Mouse (Mus musculus) layer of hippocampus, postnatal 36 days (tissue): ENCODE results near the gene Cyp2b19. TPM values are rescaled to one million over a fixed set of nuclear protein-coding genes. Genes with fewer than 3 reads are reported as not detected.
"Not testable (repeated sequence)": the region's sequence is repeated elsewhere in the genome, so short reads cannot be mapped to it uniquely, and the experiment has no call there.

ENCODE experiments used
- DNase-seq, 2 experiments: peaks; one replicate each; pipeline ENCODE4 v3.0.0; 2022
- total RNA-seq, 2 experiments: library from RNA; stranded (reverse); gene quantifications; 2 replicates each; pipeline ENCODE4 v1.2.3; 2021

Cyp2b19 gene
- not detected for total RNA-seq

- no peak for DNase-seq
Measured at GRCm38 (mm10) chr7:26756842-26757241, at the start of gene Cyp2b19. TSS of gene Cyp2b19 (plus strand) at chr7:26757142.

- DNase-seq: no peak
Measured at GRCm38 (mm10) chr7:26711061-26711460, 45.9 kb upstream of the Cyp2b19 start.

GRCm38 (mm10) chr7:26738940-26739339 lies 18.0 kb upstream of the Cyp2b19 start:
- no peak for DNase-seq

- no peak for DNase-seq
Measured at GRCm38 (mm10) chr7:26743948-26744347, 13.0 kb upstream of the Cyp2b19 start.

- no peak for DNase-seq
Measured at GRCm38 (mm10) chr7:26745486-26745885, 11.5 kb upstream of the Cyp2b19 start.

- no peak for DNase-seq
Measured at GRCm38 (mm10) chr7:26767084-26767483, 10.1 kb downstream of the Cyp2b19 start.

- DNase-seq: no peak
Measured at GRCm38 (mm10) chr7:26769881-26770470, 13.0 kb downstream of the Cyp2b19 start.

- DNase-seq: no peak
Measured at GRCm38 (mm10) chr7:26772866-26773586, 16.1 kb downstream of the Cyp2b19 start.

- no peak for DNase-seq
Measured at GRCm38 (mm10) chr7:26775866-26776265, 18.9 kb downstream of the Cyp2b19 start.

GRCm38 (mm10) chr7:26777806-26778205 lies 20.9 kb downstream of the Cyp2b19 start:
- no peak for DNase-seq

- peak; percentile 12 to 18 for DNase-seq
Measured at GRCm38 (mm10) chr7:26778474-26778873, 21.5 kb downstream of the Cyp2b19 start.

- no peak for DNase-seq
Measured at GRCm38 (mm10) chr7:26779799-26780416, 23.0 kb downstream of the Cyp2b19 start.

GRCm38 (mm10) chr7:26780510-26780909 lies 23.6 kb downstream of the Cyp2b19 start:
- peak; percentile 9 to 12 for DNase-seq

GRCm38 (mm10) chr7:26780998-26781766 lies 24.2 kb downstream of the Cyp2b19 start:
- DNase-seq: no peak

- no peak for DNase-seq
Measured at GRCm38 (mm10) chr7:26781767-26782131, 24.8 kb downstream of the Cyp2b19 start.

GRCm38 (mm10) chr7:26783163-26783562 lies 26.2 kb downstream of the Cyp2b19 start:
- no peak for DNase-seq

GRCm38 (mm10) chr7:26786013-26786412 lies 29.1 kb downstream of the Cyp2b19 start:
- DNase-seq: not testable (repeated sequence)

GRCm38 (mm10) chr7:26789984-26790383 lies 33.0 kb downstream of the Cyp2b19 start:
- DNase-seq: no peak

- no peak for DNase-seq
Measured at GRCm38 (mm10) chr7:26800104-26800503, 43.2 kb downstream of the Cyp2b19 start.

GRCm38 (mm10) chr7:26800996-26801395 lies 44.1 kb downstream of the Cyp2b19 start:
- DNase-seq: no peak

- DNase-seq: no peak
Measured at GRCm38 (mm10) chr7:26808592-26808991, 51.6 kb downstream of the Cyp2b19 start, which contains the start of gene Cyp2g1. TSS of gene Cyp2g1 (plus strand) at chr7:26808892.
